Mouse (Mus musculus) liver, postnatal 0 days (tissue): Measurements from ENCODE around the gene Aire.

Source experiments
- CTCF ChIP-seq: sonication (generic); IDR thresholded peaks from 2 replicates; pipeline ENCODE4 v1.5.1; 2016; ENCODE audit warnings: antibody characterized with exemption, low read depth
- EP300 ChIP-seq: IDR thresholded peaks from 2 replicates; pipeline ENCODE4 v1.6.1; 2016; ENCODE audit warnings: antibody characterized with exemption, low read depth, mild to moderate bottlenecking

GRCm38 (mm10) chr10:78042096-78042495, 1.3 kb downstream of the Aire start:
- no peak for TF ChIP-seq CTCF
- TF ChIP-seq EP300: no peak
